Mouse (Mus musculus) cerebellum, adult 9-10 months (tissue): ENCODE measurements around the gene Rras.
A peak's percentile ranks its signal among the peaks of the same experiment; 100 is the strongest.
"Not testable (repeated sequence)": the region's sequence is repeated elsewhere in the genome, so short reads cannot be mapped to it uniquely, and the experiment has no call there.

Experiments
- DNase-seq: peaks from one replicate; pipeline ENCODE4 v3.0.0; 2022

Gene Rras

GRCm38 (mm10) chr7:45000539-45001114, 17.1 kb upstream of the Rras start:
- no peak for DNase-seq

GRCm38 (mm10) chr7:45002440-45002839, 15.3 kb upstream of the Rras start:
- DNase-seq = no peak

GRCm38 (mm10) chr7:45004546-45004945, 13.2 kb upstream of the Rras start:
- no peak for DNase-seq

GRCm38 (mm10) chr7:45005321-45005992, 12.3 kb upstream of the Rras start:
- DNase-seq = no peak

GRCm38 (mm10) chr7:45006503-45006902, 11.3 kb upstream of the Rras start:
- DNase-seq = no peak

- no peak for DNase-seq
These were observed 10.6 kb upstream of the Rras start for GRCm38 (mm10) chr7:45007141-45007540.

GRCm38 (mm10) chr7:45007846-45008245, 9.9 kb upstream of the Rras start:
- no peak for DNase-seq

- no peak for DNase-seq
These were observed 9.3 kb upstream of the Rras start for GRCm38 (mm10) chr7:45008411-45008810.

GRCm38 (mm10) chr7:45012011-45012410, 5.8 kb upstream of the Rras start:
- DNase-seq = no peak

GRCm38 (mm10) chr7:45012824-45013223, 4.9 kb upstream of the Rras start:
- DNase-seq = no peak

- no peak for DNase-seq
These were observed 4.2 kb upstream of the Rras start for GRCm38 (mm10) chr7:45013366-45014095.

GRCm38 (mm10) chr7:45014096-45014451, 3.7 kb upstream of the Rras start:
- no peak for DNase-seq

GRCm38 (mm10) chr7:45015344-45015956, 2.3 kb upstream of the Rras start:
- peak; percentile 72 for DNase-seq

GRCm38 (mm10) chr7:45015957-45016612, 1.7 kb upstream of the Rras start, which contains the start of gene Scaf1:
Scaf1 (minus strand) TSS chr7:45016363.
- DNase-seq = peak; percentile 100

- DNase-seq = no peak
These were observed 1.0 kb upstream of the Rras start for GRCm38 (mm10) chr7:45016761-45017160.

- peak; percentile 57 for DNase-seq
These were observed 1.3 kb downstream of the Rras start for GRCm38 (mm10) chr7:45019031-45019571.

GRCm38 (mm10) chr7:45020225-45020624, 2.5 kb downstream of the Rras start:
- no peak for DNase-seq

GRCm38 (mm10) chr7:45023711-45024110, 6.0 kb downstream of the Rras start:
- DNase-seq = not testable (repeated sequence)

- DNase-seq = no peak
These were observed 6.8 kb downstream of the Rras start for GRCm38 (mm10) chr7:45024281-45025248.

GRCm38 (mm10) chr7:45025601-45026220, 8.0 kb downstream of the Rras start:
- no peak for DNase-seq

- no peak for DNase-seq
These were observed 8.5 kb downstream of the Rras start for GRCm38 (mm10) chr7:45026256-45026655.
